Mouse (Mus musculus) CD4-positive helper T cell, adult 2 months (primary cell): ENCODE data around the gene Zc3h7b.

Experiments
- DNase-seq: peaks from one replicate; pipeline ENCODE4 v3.0.0-alpha.2; 2012; ENCODE audit warnings: low read depth, missing footprints, low spot score

Gene Zc3h7b

GRCm38 (mm10) chr15:81845033-81845625 is 100.3 kb downstream of the Zc3h7b start:
- DNase-seq = no peak

- no peak for DNase-seq
These were observed 100.9 kb downstream of the Zc3h7b start for GRCm38 (mm10) chr15:81845724-81846123.
